Mouse (Mus musculus) lung, postnatal 0 days (tissue): ENCODE results near the gene Pgd.

ENCODE experiments used
- CTCF ChIP-seq: IDR thresholded peaks from 2 replicates; pipeline ENCODE4 v1.5.1; 2016; ENCODE audit warnings: antibody characterized with exemption, mild to moderate bottlenecking
- EP300 ChIP-seq: IDR thresholded peaks from 2 replicates; pipeline ENCODE4 v1.6.1; 2016; ENCODE audit warnings: antibody characterized with exemption, mild to moderate bottlenecking, control low read depth

- no peak for TF ChIP-seq CTCF
- TF ChIP-seq EP300: peak; percentile 15; the same call in 1 of the 2 replicates
Measured at GRCm38 (mm10) chr4:149179160-149179559, 12.6 kb upstream of the Pgd start.
